ENCODE assay signal across 8 mouse cellular contexts in genomic region chr7:99249582-99249911, GRCm38 (mm10). TPM values are rescaled to one million over a fixed set of nuclear protein-coding genes. Genes with fewer than 3 reads are reported as not detected.
DNase-seq lines count a peak whose midpoint lies in the region; ATAC-seq lines count a peak whose summit lies in the region.

No protein-coding gene starts in this region.

- no peaks in the 10 kb centered on the region for H3K36me3 ChIP-seq in embryonic facial prominence, embryonic 13.5 days
- no peaks in the 10 kb centered on the region for H3K36me3 ChIP-seq in midbrain, embryonic 11.5 days (ENCODE audit: control insufficient read depth, insufficient read depth, low read length)
- no peaks in the 10 kb centered on the region for H3K36me3 ChIP-seq in stomach, embryonic 15.5 days

- DNase-seq in layer of hippocampus, adult 11-12 months (ENCODE audit: low spot score), result peak; percentile 65
- no peak for DNase-seq in layer of hippocampus, adult 9-10 months (ENCODE audit: low spot score)
- peak; percentile 26 for DNase-seq in adipocyte (ENCODE audit: low spot score)
- DNase-seq in layer of hippocampus, postnatal 14 days (ENCODE audit: low spot score in 2 of 2), result peak; percentile 49 to 74
- peak; percentile 96 for DNase-seq in midbrain, embryonic 11.5 days (ENCODE audit: low spot score, missing footprints)

- 2% methylated on average over 10 of the region's 10 CpGs for WGBS in embryonic facial prominence, embryonic 13.5 days
- under 1% methylated on average over 10 of the region's 10 CpGs for WGBS in midbrain, embryonic 11.5 days
- 3% methylated on average over 10 of the region's 10 CpGs for WGBS in stomach, embryonic 15.5 days

- H3K27ac ChIP-seq in embryonic facial prominence, embryonic 13.5 days, result no peak overlapping the region
- H3K27ac ChIP-seq in midbrain, embryonic 11.5 days (ENCODE audit: low read depth, low read length), result no peak overlapping the region
- H3K27ac ChIP-seq in stomach, embryonic 15.5 days, result no peak overlapping the region

- 0 out of 2 replicates have a peak, but pooled peaks have one; percentile 8 for ATAC-seq in embryonic facial prominence, embryonic 13.5 days (ENCODE audit: insufficient number of reproducible peaks, insufficient read depth, low FRiP score, low TSS enrichment, low read depth)
- peak; percentile 62 to 74; a peak in 3 of 4 replicates for ATAC-seq in hematopoietic stem cell, adult 5-6 weeks (replicated peaks in 1 of 2; ENCODE audit: insufficient read depth in 1 of 2, low FRiP score in 2 of 2, low TSS enrichment in 1 of 2, low read depth in 1 of 2, poor library complexity in 2 of 2, severe bottlenecking in 2 of 2)
- ATAC-seq in midbrain, embryonic 11.5 days (ENCODE audit: low FRiP score), result peak; percentile 71
- ATAC-seq in stomach, embryonic 15.5 days (ENCODE audit: insufficient read depth, low FRiP score, low read depth), result no peak

- H3K27me3 ChIP-seq in embryonic facial prominence, embryonic 13.5 days, result peaks cover 24% of the 10 kb centered on the region; the same call in 1 of the 2 replicates
- H3K27me3 ChIP-seq in midbrain, embryonic 11.5 days (ENCODE audit: control insufficient read depth, insufficient read depth, low read length), result peaks cover 9% of the 10 kb centered on the region
- no peaks in the 10 kb centered on the region for H3K27me3 ChIP-seq in stomach, embryonic 15.5 days (replicated peaks)

- peak overlapping the region; percentile 65 for H3K4me2 ChIP-seq in embryonic facial prominence, embryonic 13.5 days
- H3K4me2 ChIP-seq in midbrain, embryonic 11.5 days, result peak overlapping the region; percentile 57
- H3K4me2 ChIP-seq in stomach, embryonic 15.5 days, result peak overlapping the region; percentile 83

- H3K9ac ChIP-seq in embryonic facial prominence, embryonic 13.5 days, result 0 out of 2 replicates have a peak overlapping the region, but pooled peaks have one; percentile 36
- no peak overlapping the region for H3K9ac ChIP-seq in midbrain, embryonic 11.5 days (ENCODE audit: low read length)
- no peak overlapping the region for H3K9ac ChIP-seq in stomach, embryonic 15.5 days

- peaks cover 14% of the 10 kb centered on the region for H3K4me1 ChIP-seq in embryonic facial prominence, embryonic 13.5 days
- H3K4me1 ChIP-seq in midbrain, embryonic 11.5 days (ENCODE audit: control insufficient read depth, insufficient read depth, low read length), result no peaks in the 10 kb centered on the region; the same call in 1 of the 2 replicates
- H3K4me1 ChIP-seq in stomach, embryonic 15.5 days, result no peaks in the 10 kb centered on the region

- no peaks in the 10 kb centered on the region for H3K9me3 ChIP-seq in embryonic facial prominence, embryonic 13.5 days
- no peaks in the 10 kb centered on the region for H3K9me3 ChIP-seq in midbrain, embryonic 11.5 days (ENCODE audit: control insufficient read depth, low read length)
- no peaks in the 10 kb centered on the region for H3K9me3 ChIP-seq in stomach, embryonic 15.5 days

- H3K4me3 ChIP-seq in embryonic facial prominence, embryonic 13.5 days, result peak overlapping the region; percentile 45
- H3K4me3 ChIP-seq in midbrain, embryonic 11.5 days (ENCODE audit: low read depth, low read length), result peak overlapping the region; percentile 39; the same call in 1 of the 2 replicates
- H3K4me3 ChIP-seq in stomach, embryonic 15.5 days (replicated peaks), result peak overlapping the region; percentile 41

RNA-seq across cellular contexts. Expression of gene Mogat2, which starts 11.1 kb away (rescaled TPM):
- 4.9 and 5.1 TPM in 2 replicates for polyA plus RNA-seq in embryonic facial prominence, embryonic 13.5 days (2015; fragmentation: Nextera tagmentation; extraction: Ambion mirVana)
- total RNA-seq in hematopoietic stem cell, adult 5-6 weeks (2017), result 0.84 and 3.6 TPM in 2 replicates
- not detected for total RNA-seq in layer of hippocampus, postnatal 14 days (2021)
- 10.1 and 13.0 TPM in 2 replicates for polyA plus RNA-seq in midbrain, embryonic 11.5 days (2014; fragmentation: Nextera tagmentation; extraction: Ambion mirVana)
- 28.1 and 34.5 TPM in 2 replicates for polyA plus RNA-seq in stomach, embryonic 15.5 days (2015; fragmentation: Nextera tagmentation; extraction: Ambion mirVana)

RNA-seq across cellular contexts. Expression of gene Map6, which starts 17.7 kb away (rescaled TPM):
- polyA plus RNA-seq in embryonic facial prominence, embryonic 13.5 days (2015; fragmentation: Nextera tagmentation; extraction: Ambion mirVana), result 3.9 TPM in 2 replicates
- 0.20 TPM in 1 of 2 replicates, not detected in the other for total RNA-seq in hematopoietic stem cell, adult 5-6 weeks (2017)
- total RNA-seq in layer of hippocampus, postnatal 14 days (2021), result 100 to 1,000 TPM; 125 to 131 TPM
- polyA plus RNA-seq in midbrain, embryonic 11.5 days (2014; fragmentation: Nextera tagmentation; extraction: Ambion mirVana), result 38.8 and 43.1 TPM in 2 replicates
- 6.3 and 6.7 TPM in 2 replicates for polyA plus RNA-seq in stomach, embryonic 15.5 days (2015; fragmentation: Nextera tagmentation; extraction: Ambion mirVana)
